Mouse (Mus musculus) cerebellum, adult 9-10 months (tissue): ENCODE results near the gene Ankef1.

Source experiments
- DNase-seq: peaks from one replicate; pipeline ENCODE4 v3.0.0; 2022

Gene Ankef1

DNA sequence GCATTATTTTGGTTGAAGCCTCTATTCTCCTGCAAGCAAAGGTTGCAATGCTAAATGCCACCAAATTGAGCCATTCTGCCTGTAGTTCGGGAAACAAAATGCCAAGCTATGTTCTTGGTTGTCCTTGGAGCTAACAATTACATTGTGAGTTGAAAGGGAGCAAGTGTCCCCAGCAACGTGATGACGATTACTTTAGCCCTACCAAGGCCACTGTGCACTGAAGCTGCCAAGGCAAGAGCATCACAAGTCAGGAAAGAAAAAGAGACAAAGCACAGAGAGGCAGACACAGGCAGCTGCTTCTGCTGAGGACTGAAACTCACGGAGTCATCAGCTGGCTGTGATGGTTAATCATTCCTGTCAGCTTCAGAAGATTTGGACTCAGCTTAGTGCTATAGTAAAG, 99.5 kb downstream of the Ankef1 start:
- DNase-seq: no peak
